Mouse (Mus musculus): ENCODE data around the gene Dhx34. TPM values are rescaled to one million over a fixed set of nuclear protein-coding genes. Genes with fewer than 3 reads are reported as not detected.

The Dhx34 gene
- polyA plus RNA-seq, 1 experiment from 2014 or later, result 13.8 TPM

DNA sequence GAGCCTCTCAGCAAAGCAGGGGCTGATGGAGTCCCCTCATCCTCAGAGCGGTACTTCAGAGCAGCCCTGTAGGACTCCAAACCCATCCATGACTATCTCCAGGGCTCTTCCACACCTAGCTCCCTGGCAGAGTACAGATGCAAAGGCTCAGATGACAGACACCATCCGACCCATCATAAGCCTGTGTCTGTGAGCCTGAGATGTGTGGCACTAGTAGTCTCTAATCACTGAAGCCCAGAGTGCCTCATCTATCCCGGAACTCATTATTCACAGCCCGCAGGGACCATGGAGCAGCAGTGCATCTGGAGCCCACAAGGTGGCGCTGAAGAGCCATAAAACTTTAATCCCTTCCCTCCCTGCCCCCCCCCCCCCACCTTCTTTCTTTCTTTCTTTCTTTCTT, 29.5 kb downstream of the Dhx34 start:
- 0 out of 2 replicates have a peak, but pooled peaks cover 2% of the 10 kb centered on the region for H3K27me3 ChIP-seq (replicated peaks; ENCODE audit: control insufficient read depth, insufficient read depth, low read length)
- no peak; the same call in 1 of the 2 replicates for ATAC-seq (replicated peaks; ENCODE audit: low FRiP score)
- no peak overlapping the region for H3K9ac ChIP-seq (ENCODE audit: low read depth, low read length)

DNA sequence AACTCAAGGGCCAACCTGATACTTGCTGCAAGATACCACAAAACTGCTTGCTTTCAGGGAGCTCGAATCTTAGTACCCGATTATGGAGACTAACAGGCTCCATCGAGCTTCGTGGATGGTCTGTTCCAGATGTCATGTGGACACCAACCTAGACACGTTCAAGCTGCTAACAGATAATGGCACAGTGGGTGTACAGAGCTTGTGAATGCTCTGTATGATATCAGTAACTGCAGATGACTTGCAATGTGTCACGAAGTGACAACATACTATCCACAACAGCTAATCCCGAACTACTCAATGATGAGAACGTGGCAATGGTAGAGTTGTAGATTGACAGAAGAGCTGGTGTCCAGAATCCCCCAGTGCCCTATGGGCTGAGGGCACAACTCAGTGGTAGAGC, 34.3 kb downstream of the Dhx34 start:
- H3K9me3 ChIP-seq (ENCODE audit: control insufficient read depth, low read length), result no peaks in the 10 kb centered on the region
- H3K27me3 ChIP-seq (replicated peaks; ENCODE audit: control insufficient read depth, insufficient read depth, low read length), result 0 out of 2 replicates have a peak, but pooled peaks cover 2% of the 10 kb centered on the region
- no peak for DNase-seq (ENCODE audit: low spot score)
- H3K4me2 ChIP-seq, result no peak overlapping the region
- 57% methylated on average over 8 of the region's 8 CpGs for WGBS
- no peak overlapping the region for H3K27ac ChIP-seq (ENCODE audit: low read depth, low read length)
- ATAC-seq (replicated peaks; ENCODE audit: low FRiP score), result peak; percentile 46; the same call in 1 of the 2 replicates
- H3K9ac ChIP-seq (ENCODE audit: low read depth, low read length), result no peak overlapping the region
- H3K36me3 ChIP-seq (ENCODE audit: control insufficient read depth, insufficient read depth, low read length), result no peaks in the 10 kb centered on the region
- no peaks in the 10 kb centered on the region for H3K4me1 ChIP-seq (replicated peaks; ENCODE audit: control insufficient read depth, insufficient read depth, low read length)
- no peak overlapping the region for H3K4me3 ChIP-seq (ENCODE audit: low read depth, low read length)

More for the DNA sequence above, 29.5 kb downstream of the Dhx34 start:
- H3K36me3 ChIP-seq (ENCODE audit: control insufficient read depth, insufficient read depth, low read length), result peaks cover 2% of the 10 kb centered on the region; the same call in 1 of the 2 replicates
- H3K4me3 ChIP-seq (ENCODE audit: low read depth, low read length), result no peak overlapping the region
- H3K9me3 ChIP-seq (ENCODE audit: control insufficient read depth, low read length), result no peaks in the 10 kb centered on the region
- H3K4me2 ChIP-seq, result no peak overlapping the region
- no peaks in the 10 kb centered on the region for H3K4me1 ChIP-seq (replicated peaks; ENCODE audit: control insufficient read depth, insufficient read depth, low read length)
- no peak overlapping the region for H3K27ac ChIP-seq (ENCODE audit: low read depth, low read length)
- peak; percentile 56 for DNase-seq (ENCODE audit: low spot score)
- 18% methylated on average over 5 of the region's 5 CpGs for WGBS

DNA sequence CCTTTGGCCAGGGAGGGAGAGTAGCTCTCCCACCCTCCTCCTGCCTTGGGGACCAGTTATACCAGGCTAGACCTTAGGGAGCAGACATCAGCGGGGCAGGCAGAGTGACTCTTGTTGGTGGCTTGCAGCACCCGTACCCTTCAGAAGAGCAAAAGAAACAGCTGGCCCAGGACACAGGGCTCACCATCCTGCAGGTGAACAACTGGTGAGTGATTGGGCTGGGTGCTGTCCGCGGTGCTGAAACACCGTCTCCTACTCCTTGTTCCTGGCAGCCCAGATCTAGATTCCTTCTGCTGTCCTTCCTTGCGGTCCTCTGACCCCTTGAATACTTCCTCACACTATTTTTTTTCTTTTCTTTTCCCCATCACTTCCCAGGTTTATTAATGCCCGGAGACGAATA, 38.2 kb downstream of the Dhx34 start:
- ATAC-seq (replicated peaks; ENCODE audit: low FRiP score) (no peak), DNase-seq (ENCODE audit: low spot score) (peak; percentile 73)
- Histone ChIP-seq H3K4me2 (no peak overlapping the region), H3K27me3 (replicated peaks; ENCODE audit: control insufficient read depth, insufficient read depth, low read length) (no peaks in the 10 kb centered on the region), H3K27ac (ENCODE audit: low read depth, low read length) (no peak overlapping the region), H3K4me1 (replicated peaks; ENCODE audit: control insufficient read depth, insufficient read depth, low read length) (no peaks in the 10 kb centered on the region), H3K9ac (ENCODE audit: low read depth, low read length) (no peak overlapping the region), H3K36me3 (ENCODE audit: control insufficient read depth, insufficient read depth, low read length) (no peaks in the 10 kb centered on the region), H3K9me3 (ENCODE audit: control insufficient read depth, low read length) (no peaks in the 10 kb centered on the region), H3K4me3 (ENCODE audit: low read depth, low read length) (no peak overlapping the region)
- 22% methylated on average over 8 of the region's 8 CpGs for WGBS

DNA sequence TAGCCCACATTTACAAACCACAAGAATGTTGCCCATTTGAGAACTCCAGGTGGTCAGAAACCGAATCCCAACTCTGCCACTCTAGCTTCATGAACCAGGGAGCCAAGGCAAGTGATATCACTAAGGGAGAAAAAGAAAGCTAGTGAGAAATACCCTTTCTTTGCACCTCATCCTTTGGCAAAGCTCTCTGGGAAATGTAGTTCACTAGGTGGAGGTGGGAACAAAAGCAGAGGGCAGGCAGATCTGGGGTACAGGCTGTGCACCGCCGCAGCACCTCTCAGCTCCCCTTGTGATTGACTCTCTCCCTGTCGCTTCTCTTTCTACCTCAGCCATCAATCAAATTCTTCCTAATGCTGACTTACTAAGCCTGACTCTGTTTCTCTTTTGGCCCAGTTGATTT, 43.7 kb downstream of the Dhx34 start:
- Histone ChIP-seq H3K27ac (ENCODE audit: low read depth, low read length) (no peak overlapping the region), H3K27me3 (replicated peaks; ENCODE audit: control insufficient read depth, insufficient read depth, low read length) (peaks cover 29% of the 10 kb centered on the region), H3K36me3 (ENCODE audit: control insufficient read depth, insufficient read depth, low read length) (no peaks in the 10 kb centered on the region), H3K4me1 (replicated peaks; ENCODE audit: control insufficient read depth, insufficient read depth, low read length) (peaks cover 5% of the 10 kb centered on the region; the same call in 1 of the 2 replicates), H3K4me3 (ENCODE audit: low read depth, low read length) (no peak overlapping the region), H3K4me2 (no peak overlapping the region), H3K9ac (ENCODE audit: low read depth, low read length) (no peak overlapping the region), H3K9me3 (ENCODE audit: control insufficient read depth, low read length) (no peaks in the 10 kb centered on the region)
- WGBS, result 60% methylated on average over 4 of the region's 4 CpGs
- ATAC-seq (replicated peaks; ENCODE audit: low FRiP score) (no peak), DNase-seq (ENCODE audit: low spot score) (no peak)

DNA sequence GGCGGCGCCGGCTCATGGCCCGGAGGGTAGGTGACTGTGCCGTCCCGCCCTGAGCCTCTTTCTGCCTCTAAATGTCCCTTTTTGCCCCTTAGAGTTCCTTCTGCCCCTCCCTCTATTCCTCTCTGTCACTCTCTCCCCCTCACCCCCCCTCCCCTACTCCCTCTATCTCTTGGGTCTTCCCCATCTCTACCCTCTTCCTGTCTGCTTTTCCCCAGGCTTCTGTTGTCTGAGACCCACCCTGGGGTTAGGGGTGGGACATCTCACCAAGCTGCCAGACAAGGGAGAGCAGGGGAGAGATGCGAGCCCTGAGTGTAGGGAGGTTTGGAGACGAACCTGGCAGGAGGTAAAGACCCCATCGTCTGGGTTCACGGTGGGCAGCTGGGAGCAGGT, 46.3 kb downstream of the Dhx34 start:
- Histone ChIP-seq H3K36me3 (ENCODE audit: control insufficient read depth, insufficient read depth, low read length) (no peaks in the 10 kb centered on the region), H3K27me3 (replicated peaks; ENCODE audit: control insufficient read depth, insufficient read depth, low read length) (peaks cover 35% of the 10 kb centered on the region), H3K27ac (ENCODE audit: low read depth, low read length) (no peak overlapping the region), H3K4me3 (ENCODE audit: low read depth, low read length) (peak overlapping the region; percentile 51), H3K9me3 (ENCODE audit: control insufficient read depth, low read length) (no peaks in the 10 kb centered on the region), H3K4me2 (peak overlapping the region; percentile 79), H3K4me1 (replicated peaks; ENCODE audit: control insufficient read depth, insufficient read depth, low read length) (peaks cover 5% of the 10 kb centered on the region; the same call in 1 of the 2 replicates), H3K9ac (ENCODE audit: low read depth, low read length) (peak overlapping the region; percentile 10; the same call in 1 of the 2 replicates)
- WGBS, result 2% methylated on average over 9 of the region's 10 CpGs
- DNase-seq (ENCODE audit: low spot score) (no peak), ATAC-seq (replicated peaks; ENCODE audit: low FRiP score) (0 out of 2 replicates have a peak, but pooled peaks have one; percentile 3)

DNA sequence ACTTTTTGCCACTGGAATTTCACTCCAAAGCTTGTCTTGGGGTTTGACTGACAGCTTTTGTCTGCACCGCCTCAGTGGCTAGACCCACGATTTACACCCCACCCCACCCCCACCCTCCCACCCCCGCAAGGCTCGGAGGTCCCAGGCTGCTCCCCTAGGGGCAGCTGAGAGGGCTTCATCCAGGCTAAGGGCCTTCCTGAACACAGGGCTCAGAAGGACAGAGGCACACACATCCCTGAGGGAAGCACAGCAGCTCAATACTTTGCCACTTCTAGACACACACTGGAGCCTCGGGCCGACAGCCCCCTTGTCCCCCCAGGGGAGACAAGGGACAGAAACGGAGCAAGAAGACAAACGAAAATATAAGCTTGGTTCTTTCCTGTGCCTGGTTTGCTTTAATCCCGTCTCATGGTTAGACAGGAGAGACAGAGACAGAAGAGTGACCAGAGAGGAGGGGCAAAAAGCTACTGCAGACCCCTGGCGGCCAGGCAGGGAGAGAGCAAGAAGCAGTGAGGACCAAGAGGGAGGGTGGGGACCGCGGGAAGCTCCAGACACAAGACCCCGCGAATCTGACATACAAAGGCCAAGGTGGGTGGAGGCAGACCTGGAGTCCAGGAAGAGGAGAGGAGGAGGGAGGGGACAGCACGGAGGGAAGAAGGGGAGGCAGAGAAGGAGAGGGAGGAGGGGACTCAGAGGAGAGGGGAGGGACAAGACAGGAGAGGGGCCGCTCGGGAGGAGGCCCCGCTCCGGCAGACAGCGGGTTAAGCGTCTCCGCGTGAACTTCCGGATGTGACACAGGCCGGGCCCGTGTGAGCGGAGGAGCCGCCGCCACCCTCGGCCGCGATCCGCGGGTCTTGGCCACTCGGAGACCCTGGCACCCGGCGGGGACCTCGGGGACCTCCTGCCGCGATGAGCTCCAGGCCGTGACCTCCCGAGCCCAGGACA, 47.0 kb downstream of the Dhx34 start, which contains the start of gene Meis3:
Meis3 (plus strand) TSS at position 494 of the 945 bp plus-strand sequence.
- 1% methylated on average over 42 of the region's 42 CpGs for WGBS
- no peak within 1 kb of the TSS for H3K27ac ChIP-seq (ENCODE audit: low read depth, low read length)
- peak within 1 kb of the TSS; percentile 79 for H3K4me2 ChIP-seq
- H3K27me3 ChIP-seq (replicated peaks; ENCODE audit: control insufficient read depth, insufficient read depth, low read length), result peaks cover 35% of the 10 kb centered on the region
- H3K4me3 ChIP-seq (ENCODE audit: low read depth, low read length), result peak within 1 kb of the TSS; percentile 51
- H3K4me1 ChIP-seq (replicated peaks; ENCODE audit: control insufficient read depth, insufficient read depth, low read length), result peaks cover 5% of the 10 kb centered on the region; the same call in 1 of the 2 replicates
- peak; percentile 60 for DNase-seq (ENCODE audit: low spot score)
- H3K9ac ChIP-seq (ENCODE audit: low read depth, low read length), result peak within 1 kb of the TSS; percentile 39; the same call in 1 of the 2 replicates
- ATAC-seq (replicated peaks; ENCODE audit: low FRiP score), result peak; percentile 55; the same call in 1 of the 2 replicates
- H3K36me3 ChIP-seq (ENCODE audit: control insufficient read depth, insufficient read depth, low read length), result no peaks in the 10 kb centered on the region
- H3K9me3 ChIP-seq (ENCODE audit: control insufficient read depth, low read length), result no peaks in the 10 kb centered on the region

DNA sequence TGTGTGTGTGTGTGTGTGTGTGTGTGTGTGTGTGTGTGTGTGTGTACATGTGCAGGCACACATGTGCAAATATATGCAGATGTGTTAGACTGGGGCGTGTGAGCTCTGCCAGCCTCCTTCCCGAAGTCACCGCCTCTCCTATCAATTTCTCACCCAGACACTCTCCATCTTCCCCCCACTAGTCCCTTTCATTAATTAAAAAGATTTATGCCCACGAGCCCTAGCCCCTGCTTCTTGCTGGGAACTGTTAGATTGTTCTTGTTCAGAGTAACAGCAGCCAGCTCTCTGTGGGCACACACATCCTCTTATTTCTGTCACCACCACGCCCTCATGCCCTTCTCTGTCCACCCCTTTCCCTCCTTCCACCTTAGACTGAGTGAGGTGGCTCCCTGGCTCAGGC, 48.7 kb downstream of the Dhx34 start:
- Histone ChIP-seq H3K4me2 (no peak overlapping the region), H3K4me3 (ENCODE audit: low read depth, low read length) (no peak overlapping the region)
- WGBS, result 33% methylated on average over 5 of the region's 5 CpGs

DNA sequence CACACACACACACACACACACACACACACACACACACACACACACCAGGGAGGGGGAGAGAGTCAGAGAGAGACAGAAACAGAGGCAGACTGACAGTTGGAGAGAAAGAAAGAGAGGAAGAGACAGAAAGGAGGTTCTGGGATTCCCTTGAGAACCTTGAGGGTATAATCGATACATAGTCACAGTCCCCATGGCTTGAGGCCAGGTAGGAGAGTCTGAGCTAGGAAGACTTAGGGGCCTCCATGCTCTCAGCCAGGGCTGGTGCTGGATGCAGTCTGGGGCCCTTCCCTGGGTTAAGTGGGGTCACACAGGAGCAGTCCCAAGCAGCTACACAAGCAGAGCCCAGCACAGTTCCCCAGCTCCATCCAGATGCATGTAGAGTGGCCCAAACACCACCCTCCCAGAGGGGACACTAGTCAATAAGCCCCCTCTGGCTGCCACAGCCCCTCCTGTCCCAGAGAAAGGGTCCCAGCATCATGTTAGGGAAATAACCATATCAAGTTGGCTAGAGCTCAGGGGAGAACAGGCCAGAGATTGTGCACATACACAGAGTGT, 49.2 kb downstream of the Dhx34 start:
- H3K4me1 ChIP-seq (replicated peaks; ENCODE audit: control insufficient read depth, insufficient read depth, low read length), result peaks cover 5% of the 10 kb centered on the region; the same call in 1 of the 2 replicates
- H3K9me3 ChIP-seq (ENCODE audit: control insufficient read depth, low read length), result peaks cover 2% of the 10 kb centered on the region; the same call in 1 of the 2 replicates
- no peak overlapping the region for H3K27ac ChIP-seq (ENCODE audit: low read depth, low read length)
- H3K4me2 ChIP-seq, result no peak overlapping the region
- H3K4me3 ChIP-seq (ENCODE audit: low read depth, low read length), result no peak overlapping the region
- H3K36me3 ChIP-seq (ENCODE audit: control insufficient read depth, insufficient read depth, low read length), result no peaks in the 10 kb centered on the region
- DNase-seq (ENCODE audit: low spot score), result no peak
- H3K9ac ChIP-seq (ENCODE audit: low read depth, low read length), result no peak overlapping the region
- WGBS, result 39% methylated on average over 1 of the region's 1 CpGs
- peaks cover 33% of the 10 kb centered on the region for H3K27me3 ChIP-seq (replicated peaks; ENCODE audit: control insufficient read depth, insufficient read depth, low read length)
- no peak for ATAC-seq (replicated peaks; ENCODE audit: low FRiP score)

More for the DNA sequence above, 48.7 kb downstream of the Dhx34 start:
- Histone ChIP-seq H3K9ac (ENCODE audit: low read depth, low read length) (no peak overlapping the region), H3K4me1 (replicated peaks; ENCODE audit: control insufficient read depth, insufficient read depth, low read length) (peaks cover 5% of the 10 kb centered on the region; the same call in 1 of the 2 replicates), H3K27ac (ENCODE audit: low read depth, low read length) (no peak overlapping the region), H3K9me3 (ENCODE audit: control insufficient read depth, low read length) (no peaks in the 10 kb centered on the region), H3K36me3 (ENCODE audit: control insufficient read depth, insufficient read depth, low read length) (no peaks in the 10 kb centered on the region), H3K27me3 (replicated peaks; ENCODE audit: control insufficient read depth, insufficient read depth, low read length) (peaks cover 35% of the 10 kb centered on the region)
- ATAC-seq (replicated peaks; ENCODE audit: low FRiP score) (no peak), DNase-seq (ENCODE audit: low spot score) (no peak)

Measured in liver, embryonic 11.5 days (tissue).